Mouse (Mus musculus) cerebellum, postnatal 14 days (tissue): ENCODE results near the gene Hoxb5.

ENCODE experiments used
- DNase-seq, 2 experiments: peaks; one replicate each; pipeline ENCODE4 v3.0.0; 2021; ENCODE audit warnings: mixed read lengths in 2 of 2

Gene Hoxb5

DNA sequence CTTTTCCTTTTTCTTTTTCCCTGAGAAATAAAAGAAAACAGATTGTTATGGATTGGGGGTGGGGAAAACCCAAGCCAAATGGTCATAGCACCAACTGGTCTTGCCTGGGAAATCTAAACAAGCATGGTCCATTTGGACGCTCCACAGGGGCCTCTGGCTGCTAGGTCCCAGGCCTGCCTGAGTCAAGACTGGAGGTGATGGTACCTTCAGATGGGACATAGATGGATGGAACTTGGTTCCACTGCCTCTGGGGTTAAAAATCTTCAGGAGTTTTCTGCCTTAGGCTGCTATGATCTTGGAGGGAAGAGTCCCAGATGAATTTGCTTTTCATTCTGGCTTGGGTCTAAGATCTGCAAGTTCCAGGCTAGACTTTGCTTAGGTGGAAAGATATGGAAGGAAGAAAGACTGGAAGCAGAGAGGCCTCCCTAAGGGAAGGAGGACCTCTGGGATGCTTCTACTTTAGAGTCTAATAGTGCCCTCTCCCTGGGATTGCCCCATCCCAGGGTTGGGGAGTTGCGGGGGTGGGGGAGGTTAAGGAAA is 40.1 kb downstream of the Hoxb5 start:
- no peak for DNase-seq

DNA sequence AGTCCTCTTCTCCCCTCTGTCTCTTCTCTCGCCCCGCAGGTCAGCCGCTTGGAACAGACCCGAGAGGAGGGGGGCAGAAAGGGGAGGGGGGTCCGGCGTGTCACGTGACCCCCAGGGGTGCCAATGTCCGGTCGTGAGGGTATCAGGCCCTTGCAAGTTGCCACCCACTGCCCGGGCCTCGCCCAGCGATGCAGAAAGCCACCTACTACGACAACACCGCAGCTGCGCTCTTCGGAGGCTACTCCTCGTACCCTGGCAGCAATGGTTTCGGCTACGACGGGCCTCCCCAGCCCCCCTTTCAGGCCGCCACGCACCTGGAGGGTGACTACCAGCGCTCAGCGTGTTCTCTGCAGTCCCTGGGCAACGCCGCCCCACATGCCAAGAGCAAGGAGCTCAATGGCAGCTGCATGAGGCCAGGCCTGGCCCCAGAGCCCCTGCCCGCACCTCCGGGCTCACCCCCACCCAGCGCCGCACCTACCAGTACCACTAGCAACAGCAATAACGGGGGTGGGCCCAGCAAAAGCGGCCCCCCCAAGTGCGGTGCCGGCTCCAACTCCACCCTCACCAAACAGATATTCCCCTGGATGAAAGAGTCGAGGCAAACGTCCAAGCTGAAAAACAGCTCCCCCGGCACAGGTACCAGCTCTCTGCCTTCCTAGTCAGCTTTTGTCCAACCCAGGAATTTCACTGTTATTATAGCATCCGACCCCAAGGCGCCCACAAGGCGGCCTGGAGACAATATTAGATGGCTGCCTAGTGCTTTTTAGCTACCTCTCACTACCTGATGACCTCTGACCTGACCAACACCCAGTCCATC is 41.1 kb downstream of the Hoxb5 start:
- no peak for DNase-seq

DNA sequence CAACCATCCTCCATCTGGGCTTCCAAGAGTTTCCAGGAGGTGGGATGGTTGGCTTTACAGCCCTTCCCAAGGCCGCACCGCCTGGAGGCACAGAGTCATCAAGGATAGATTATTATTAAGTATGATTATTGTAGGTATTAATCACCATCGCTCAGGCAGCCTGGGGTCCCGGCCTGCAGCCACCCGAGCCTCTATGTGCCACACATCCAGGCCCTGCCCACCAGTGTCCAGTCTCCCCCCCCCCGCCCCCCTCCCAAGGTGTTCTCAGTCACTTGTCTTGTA is 41.7 kb downstream of the Hoxb5 start:
- DNase-seq: no peak

DNA sequence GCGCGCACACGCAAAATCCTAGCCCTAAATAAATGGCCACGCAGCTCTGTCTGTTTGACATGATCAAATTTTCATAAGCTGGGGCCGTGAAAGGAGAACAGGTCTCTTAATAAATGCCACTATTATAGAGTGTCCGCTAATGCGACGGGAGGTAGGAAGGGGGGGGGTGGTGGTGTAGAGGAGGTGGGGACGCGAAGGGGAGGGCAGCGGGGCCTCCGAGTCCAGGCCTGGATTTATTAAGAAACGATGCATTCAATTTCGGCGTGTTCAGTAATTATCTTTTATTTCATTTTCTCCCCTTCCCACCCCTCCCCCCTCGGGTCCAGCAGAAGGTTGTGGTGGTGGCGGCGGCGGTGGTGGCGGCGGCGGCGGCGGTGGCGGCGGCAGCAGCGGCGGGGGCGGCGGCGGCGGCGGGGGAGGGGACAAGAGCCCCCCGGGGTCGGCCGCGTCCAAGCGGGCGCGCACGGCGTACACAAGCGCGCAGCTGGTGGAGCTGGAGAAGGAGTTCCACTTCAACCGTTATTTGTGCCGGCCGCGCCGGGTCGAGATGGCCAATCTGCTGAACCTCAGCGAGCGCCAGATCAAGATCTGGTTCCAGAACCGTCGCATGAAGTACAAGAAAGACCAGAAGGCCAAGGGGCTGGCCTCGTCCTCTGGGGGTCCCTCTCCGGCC is 42.2 kb downstream of the Hoxb5 start:
- no peak for DNase-seq

DNA sequence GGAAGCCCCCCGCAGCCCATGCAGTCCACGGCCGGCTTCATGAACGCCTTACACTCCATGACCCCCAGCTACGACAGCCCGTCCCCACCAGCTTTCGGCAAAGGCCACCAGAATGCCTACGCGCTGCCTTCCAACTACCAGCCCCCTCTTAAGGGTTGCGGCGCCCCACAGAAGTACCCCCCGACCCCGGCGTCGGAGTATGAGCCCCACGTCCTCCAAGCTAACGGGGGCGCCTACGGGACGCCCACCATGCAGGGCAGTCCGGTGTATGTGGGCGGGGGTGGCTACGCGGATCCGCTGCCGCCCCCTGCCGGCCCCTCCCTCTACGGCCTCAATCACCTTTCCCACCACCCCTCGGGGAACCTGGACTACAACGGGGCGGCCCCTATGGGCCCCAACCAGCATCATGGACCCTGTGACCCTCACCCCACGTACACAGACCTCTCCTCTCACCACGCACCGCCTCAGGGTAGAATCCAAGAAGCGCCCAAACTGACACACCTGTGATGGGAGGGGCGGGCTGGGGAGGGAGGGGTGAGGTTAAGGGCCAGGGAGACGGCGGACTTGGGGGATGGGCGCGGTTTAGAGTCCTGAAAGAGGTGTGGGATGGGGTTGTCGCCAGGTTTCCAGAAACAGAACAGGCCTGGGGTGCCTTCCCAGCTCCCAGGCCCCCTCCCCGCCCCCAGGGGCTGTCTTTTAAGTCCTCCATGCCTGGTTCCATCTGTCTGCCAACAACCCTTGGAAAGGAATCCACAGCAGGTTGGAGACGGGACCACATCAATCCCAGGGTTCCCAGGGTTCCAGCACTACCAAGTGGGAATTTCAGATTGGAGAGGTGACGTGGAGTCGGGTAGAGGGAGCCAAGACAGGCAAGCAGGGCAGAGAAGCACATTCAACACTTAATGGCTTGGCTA is 43.0 kb downstream of the Hoxb5 start:
- DNase-seq: no peak

DNA sequence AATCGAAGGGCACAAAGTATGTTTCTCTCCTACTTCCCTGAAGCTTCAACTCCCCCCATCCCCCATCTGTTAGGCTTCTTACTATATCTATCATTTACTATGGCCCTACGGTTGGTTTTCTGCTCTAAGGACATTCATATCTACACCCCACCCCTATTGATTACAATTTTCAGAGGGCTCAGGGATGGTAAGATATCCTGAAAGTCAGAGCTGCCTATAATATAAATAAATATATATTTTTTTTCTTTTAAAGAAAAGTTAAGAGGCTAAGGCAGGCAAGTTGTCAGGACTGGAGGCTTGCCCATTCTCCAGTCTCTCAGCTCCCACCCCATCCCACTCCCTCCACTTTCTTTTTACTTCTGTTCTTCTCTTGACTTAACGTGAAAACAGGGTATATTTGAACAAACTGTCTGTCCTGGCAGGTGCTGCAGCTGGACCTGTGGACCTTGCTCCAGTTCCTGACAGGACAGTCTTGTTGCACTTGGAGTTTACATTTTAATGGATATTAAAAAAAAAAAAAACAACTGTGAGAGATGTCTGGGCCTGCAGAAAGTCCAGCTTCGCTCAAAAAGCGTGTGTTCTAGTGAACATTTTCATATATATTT is 43.9 kb downstream of the Hoxb5 start:
- no peak for DNase-seq

DNA sequence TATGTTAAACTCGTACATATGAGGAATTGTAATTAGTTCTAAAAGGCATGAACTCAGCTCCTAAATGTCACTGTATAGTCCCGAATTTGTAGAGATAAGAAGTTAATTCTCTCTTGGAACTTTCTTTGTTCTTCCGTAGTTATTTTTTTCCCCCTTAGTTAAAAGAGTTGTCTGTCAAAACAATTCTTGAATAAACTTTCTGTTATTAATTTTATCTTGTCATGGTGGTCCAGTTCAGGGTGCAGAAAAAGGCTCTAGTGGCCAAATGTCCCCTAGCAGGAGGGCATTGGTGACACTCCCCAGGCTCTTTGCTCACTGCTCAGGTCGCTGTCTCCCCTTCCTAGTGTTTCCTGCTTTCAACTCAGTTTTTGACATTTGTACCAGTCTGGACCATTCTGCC is 44.6 kb downstream of the Hoxb5 start:
- no peak for DNase-seq

DNA sequence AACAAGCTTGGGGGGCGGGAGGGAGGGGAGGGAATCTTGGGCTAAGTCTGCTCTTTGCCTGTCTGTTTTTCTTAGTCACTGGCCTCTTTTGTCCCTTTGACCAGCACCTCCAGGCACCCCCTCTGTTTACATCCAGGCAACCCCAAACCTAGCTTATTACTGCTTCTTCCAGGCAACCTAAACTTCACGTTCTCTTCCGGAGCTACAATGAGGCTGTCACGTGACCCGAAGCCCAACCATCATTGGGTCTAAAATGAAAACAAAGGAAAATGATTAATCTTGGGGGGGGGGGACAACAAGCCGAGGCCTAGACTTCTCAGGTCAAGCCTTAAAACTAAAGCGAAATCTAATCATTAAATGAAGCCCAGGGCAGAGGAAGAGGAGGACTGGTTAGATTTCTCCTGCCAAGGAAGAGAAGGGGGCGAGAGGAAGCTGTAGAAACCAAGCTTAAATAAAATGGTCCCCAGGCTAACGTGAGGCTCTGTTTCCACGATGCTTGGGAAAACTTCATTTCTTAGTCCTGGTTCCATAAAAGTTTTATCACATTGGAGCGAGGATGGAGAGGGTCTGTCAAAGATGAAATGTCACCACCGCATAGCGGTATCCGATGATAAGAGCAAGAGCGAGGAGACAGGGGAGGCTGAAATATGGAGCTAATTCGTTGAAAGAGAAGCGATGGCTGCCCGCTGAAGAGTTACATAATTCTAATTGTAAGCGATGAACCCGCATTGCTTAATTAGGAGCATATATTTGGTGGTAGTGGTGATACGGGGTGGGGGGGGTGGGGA is 45.2 kb downstream of the Hoxb5 start:
- DNase-seq: no peak

DNA sequence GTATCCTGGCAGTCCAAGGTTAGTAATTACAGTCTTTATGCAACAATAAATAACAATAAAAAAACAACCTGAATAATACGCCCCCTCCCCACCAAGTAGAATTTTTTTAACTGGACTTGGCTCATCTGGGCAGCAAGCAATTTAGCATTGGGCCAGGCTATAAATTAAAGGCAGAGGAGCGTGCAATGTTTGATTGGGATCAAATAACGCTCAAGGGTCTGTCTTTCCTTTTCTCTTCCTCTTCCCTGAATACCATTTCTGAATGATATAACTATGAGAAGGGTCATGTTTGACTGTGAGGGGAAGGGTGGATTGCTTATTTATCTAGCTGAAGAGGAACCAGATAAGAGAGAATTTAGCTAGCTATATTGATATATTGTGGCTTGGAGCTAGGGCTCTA is 45.9 kb downstream of the Hoxb5 start:
- DNase-seq: no peak

DNA sequence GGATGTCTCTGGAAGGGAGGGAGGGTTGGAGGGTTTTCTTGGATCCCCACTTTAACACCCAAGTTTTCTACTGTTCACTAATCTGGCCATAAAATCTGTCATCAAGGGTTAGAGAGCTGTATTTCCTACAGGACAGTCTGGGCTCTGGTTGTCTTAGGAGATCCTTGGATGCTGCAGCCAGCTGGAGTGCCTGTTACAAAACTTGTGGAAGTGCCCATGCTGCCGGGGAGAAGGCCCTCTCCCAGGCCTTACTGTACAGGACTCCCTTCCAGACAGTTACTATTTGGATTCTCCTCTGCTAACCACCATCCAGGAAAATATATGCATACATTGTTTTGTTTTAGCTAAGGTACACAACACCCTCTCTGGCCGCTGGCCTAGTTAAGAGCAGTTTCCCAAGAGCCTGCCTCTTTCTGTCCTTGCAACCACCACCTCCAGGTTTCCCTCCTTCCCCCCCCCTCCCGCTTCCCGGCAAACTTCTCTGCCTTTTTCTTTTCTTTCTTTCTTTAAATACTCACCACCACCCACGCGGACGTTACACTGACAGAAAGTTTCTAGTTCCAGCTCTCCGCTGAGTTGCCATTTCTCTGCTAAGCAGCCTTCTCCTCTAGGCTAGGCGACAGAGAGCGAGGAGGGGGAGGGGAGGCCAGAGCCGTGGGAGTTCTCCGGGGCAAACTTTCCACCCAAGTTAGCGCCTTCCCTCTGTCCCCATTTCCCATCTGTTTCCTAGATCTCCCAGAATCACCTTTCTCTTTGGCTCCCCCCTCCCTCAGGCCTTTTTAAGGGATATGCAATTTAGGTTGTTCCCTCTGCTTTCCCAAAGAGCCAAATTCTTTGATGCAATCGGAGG is 46.6 kb downstream of the Hoxb5 start:
- no peak for DNase-seq

DNA sequence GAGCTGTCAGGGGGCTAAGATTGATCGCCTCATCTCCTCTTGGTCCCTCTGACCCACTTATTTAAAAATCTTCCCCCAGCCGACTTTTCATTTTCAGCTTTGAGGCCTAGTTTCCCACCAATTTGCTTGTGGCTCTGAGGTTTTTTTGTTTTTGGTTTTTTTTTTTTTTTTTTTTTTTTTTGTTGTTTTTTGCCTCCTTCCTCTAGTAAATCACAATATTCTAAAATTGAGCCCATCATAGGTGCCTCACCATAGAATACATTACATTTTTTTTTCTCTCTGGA is 47.1 kb downstream of the Hoxb5 start, which contains the start of gene Hoxb2:
Gene Hoxb2 (plus strand): TSS at position 185 of the 284 bp plus-strand sequence.
- DNase-seq: no peak

DNA sequence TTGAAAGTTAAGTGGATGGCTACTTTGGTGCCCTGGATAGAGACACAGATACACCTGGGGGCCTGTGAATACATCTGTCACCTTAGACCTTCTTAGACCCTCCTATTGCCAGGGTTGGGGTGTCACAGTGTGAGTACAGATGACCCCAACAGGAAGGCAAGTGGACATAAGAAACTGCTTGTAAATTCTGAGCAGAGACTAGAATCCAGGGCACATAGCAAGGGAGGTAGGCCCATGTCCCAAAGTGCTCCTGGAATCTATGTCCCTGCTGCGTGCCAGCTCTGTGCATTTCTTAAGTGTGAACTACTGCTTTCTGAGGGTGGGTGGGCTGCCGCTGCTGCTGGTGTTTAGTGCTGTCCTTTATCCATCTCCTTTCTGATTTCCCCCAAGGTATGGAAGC is 47.7 kb downstream of the Hoxb5 start:
- DNase-seq: no peak

DNA sequence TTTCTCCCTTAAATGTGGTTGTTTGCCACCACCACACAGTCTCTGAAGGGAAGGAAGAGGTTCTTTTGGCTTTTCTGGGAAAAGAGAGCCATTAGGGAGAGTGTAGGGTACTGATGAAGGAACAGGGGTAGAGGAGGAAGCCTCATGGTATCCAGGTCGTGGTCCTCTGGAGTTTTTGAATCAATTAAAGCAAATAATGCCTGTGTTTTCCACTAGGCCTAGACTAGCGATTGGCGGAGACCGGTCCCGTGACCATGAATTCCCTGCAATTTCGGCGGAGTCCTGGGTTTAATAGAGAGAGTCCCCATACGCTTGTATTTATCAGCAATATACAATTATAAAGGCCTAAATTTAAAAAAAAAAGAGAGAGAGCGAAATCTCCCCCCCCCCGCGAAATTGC is 48.2 kb downstream of the Hoxb5 start:
- DNase-seq: no peak

DNA sequence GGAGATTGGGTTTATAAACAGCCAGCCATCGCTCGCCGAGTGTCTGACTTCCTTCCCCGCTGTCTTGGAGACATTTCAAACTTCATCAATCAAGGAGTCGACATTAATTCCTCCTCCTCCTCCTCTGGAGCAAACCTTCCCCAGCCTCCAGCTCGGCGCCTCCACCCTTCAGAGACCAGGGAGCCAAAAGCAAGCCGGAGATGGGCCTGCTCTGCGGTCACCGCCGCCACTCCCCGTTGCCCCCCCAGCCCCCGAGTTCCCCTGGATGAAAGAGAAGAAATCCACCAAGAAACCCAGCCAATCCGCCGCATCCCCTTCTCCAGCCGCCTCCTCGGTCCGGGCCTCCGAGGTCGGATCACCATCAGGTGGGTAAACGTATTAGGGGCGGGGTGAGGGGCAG is 48.7 kb downstream of the Hoxb5 start:
- no peak for DNase-seq

DNA sequence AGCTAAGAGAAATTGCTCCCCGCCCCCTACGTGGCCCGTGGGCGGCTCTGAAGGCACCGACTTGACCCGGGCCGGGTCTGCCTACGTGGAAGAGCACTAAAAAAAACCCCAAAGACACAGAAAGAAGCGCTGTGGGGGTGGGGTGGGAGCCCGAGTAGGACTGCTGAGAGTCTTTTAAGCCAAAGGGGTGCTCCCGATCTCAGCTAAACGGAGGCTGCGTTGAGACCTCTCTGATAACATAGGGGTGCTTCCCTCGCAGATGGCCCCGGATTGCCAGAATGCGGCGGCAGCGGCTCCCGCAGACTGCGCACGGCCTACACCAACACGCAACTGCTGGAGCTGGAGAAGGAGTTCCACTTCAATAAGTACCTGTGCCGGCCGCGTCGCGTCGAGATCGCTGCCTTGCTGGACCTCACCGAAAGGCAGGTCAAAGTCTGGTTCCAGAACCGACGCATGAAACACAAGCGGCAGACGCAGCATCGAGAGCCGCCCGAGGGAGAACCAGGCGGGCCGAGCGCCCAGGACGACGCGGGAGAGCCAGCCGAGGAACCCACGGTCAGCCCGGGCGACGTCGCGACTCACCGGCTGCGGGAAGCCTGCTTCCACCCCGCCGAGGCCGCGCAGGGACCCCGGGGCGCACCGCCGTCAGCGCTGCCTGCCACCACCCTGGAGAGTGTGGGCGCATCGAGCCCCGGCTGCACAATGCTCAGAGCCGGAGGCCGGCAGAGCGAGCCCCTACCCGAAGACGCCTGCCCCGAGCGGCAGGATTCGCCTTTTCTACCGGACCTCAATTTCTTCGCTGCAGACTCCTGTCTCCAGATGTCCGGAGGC is 49.8 kb downstream of the Hoxb5 start:
- no peak for DNase-seq

DNA sequence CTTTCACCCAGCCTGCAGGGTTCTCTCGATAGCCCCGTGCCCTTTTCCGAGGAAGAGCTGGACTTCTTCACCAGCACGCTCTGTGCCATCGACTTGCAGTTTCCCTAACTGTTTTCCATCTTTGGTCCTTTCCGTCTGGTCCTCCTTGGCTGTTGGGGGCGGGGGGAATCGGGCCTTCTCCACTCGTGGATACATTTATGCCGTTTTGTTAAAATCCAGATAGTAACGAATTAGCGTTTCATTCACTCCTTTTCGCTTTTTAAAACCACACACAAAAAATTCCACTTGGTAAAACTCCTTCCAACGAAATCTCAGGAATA is 50.3 kb downstream of the Hoxb5 start:
- DNase-seq: peak in 1 of 2 experiments; percentile 45

DNA sequence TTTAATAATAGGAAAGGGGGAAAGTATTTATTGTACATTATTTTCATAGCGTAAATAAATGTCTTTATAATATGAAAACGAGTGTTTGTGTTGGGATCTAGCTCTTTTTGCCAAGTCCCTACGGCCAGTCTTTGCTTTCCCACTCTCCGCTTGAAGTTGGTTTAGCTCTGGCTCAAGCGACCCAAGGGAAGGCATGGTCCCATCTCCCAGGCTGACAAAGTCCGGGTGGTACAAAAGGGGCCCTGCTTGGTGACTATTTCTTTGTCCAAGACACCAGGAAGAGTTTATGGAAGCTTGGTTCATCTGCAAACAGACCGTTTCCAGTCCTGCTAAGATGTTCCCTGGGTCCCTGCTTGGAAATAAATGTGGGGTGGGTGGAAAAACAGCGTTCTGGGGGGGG is 50.8 kb downstream of the Hoxb5 start:
- peak in 1 of 2 experiments; percentile 36 for DNase-seq

DNA sequence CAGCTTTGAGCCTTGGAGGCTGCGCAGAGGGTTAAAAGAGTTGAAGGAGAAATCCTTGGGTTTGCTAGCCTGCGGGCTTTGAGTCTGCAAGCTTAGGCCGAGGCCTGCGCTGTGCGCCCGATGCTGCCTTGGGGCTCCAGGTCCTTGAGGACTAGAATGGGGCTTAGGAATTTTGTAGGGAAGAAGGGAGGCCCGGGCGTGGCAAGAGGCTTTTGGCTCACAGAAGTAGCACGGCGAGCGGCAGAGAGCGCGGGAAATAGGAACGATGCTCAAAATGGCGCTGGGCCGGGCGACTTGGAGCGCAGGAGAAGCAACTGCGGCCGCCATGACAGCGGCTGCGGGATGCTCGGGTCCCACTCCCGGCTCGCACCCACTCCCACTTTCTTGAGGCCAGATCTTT is 51.2 kb downstream of the Hoxb5 start:
- DNase-seq: no peak

DNA sequence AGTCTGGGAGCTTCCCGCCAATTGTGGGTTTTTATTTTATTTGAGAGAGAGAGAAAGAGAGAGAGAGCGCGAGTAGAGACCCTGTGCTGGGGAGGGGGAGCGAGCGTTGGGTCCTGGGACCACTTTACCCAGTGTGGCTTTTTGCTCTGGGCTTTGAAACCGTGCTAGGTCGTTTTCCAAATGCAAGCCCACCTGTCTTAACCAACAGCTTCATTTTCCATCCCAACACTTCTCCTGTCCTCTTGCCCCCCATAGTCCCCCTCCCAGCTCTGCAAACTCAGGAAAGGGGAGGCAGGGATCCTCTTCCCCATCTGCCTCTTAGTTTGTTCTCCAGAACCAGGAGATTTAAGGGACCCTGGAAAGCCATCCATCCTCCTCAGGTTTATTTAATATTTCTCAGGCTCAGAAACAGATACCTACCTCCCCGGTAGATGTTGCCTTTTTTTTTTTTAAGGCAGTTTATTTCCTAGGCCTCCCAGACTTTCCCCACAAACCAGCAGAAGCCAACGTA is 51.7 kb downstream of the Hoxb5 start:
- no peak for DNase-seq
